Mouse (Mus musculus): ENCODE data around the gene Fam47e.

Gene Fam47e

GRCm38 (mm10) chr5:92596865-92597264, 42.0 kb downstream of the Fam47e start:
- in situ Hi-C loops (cut with MboI; ENCODE audit: unreplicated experiment in 2 of 2) = no loop called here

DNA sequence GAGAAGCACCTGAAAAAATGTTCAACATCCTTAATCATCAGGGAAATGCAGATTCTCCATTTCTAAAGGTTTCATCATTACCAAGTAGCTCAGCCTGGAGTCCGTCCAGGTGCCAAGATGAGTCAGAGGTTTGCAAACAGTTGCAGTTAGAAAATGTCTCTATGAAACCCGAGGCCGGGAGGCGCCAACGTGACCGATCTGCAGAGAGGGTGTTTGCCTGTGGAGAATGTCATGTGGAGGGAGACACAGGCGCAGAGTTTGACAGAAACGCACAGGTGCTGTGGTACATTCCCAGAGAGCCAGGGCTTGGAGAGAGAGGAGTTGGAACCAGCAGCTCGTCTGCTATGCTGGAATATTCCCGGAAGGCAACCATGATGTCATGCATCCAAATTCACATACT, 44.2 kb downstream of the Fam47e start:
- in situ Hi-C loops (cut with MboI; ENCODE audit: unreplicated experiment in 2 of 2) = no loop called here

GRCm38 (mm10) chr5:92602691-92603690, 48.1 kb downstream of the Fam47e start, which contains the start of gene Stbd1:
Stbd1 (plus strand) TSS chr5:92603041.
- in situ Hi-C loops (cut with MboI; ENCODE audit: unreplicated experiment in 2 of 2) = no loop called here

GRCm38 (mm10) chr5:92604452-92605247, 49.8 kb downstream of the Fam47e start:
- in situ Hi-C loops (cut with MboI; ENCODE audit: unreplicated experiment in 2 of 2) = no loop called here

- in situ Hi-C loops (cut with MboI; ENCODE audit: unreplicated experiment in 2 of 2) = no loop called here
Measured at GRCm38 (mm10) chr5:92607492-92608229, 52.8 kb downstream of the Fam47e start.

- in situ Hi-C loops (cut with MboI; ENCODE audit: unreplicated experiment in 2 of 2) = no loop called here
Measured at GRCm38 (mm10) chr5:92612756-92613155, 57.9 kb downstream of the Fam47e start.

DNA sequence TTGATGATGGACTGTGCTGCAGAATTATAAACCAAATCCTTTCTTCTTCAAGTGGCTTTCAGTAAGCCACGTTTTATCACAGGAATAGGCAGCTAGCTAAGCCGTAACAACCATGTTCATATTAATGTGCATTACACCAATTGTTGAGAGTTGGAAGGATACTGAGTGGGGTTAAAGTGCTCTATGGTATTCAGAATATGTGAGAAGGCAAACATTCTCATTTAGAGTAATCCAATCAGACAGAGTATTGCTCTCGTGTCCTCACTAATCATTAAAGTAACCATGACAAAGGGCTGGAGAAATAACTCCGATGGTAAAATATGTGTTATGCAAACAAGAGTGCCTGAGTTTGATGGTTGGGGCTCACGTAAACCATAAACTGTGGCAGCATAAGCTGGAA, 67.0 kb downstream of the Fam47e start:
- in situ Hi-C loops (cut with MboI; ENCODE audit: unreplicated experiment in 2 of 2) = no loop called here

DNA sequence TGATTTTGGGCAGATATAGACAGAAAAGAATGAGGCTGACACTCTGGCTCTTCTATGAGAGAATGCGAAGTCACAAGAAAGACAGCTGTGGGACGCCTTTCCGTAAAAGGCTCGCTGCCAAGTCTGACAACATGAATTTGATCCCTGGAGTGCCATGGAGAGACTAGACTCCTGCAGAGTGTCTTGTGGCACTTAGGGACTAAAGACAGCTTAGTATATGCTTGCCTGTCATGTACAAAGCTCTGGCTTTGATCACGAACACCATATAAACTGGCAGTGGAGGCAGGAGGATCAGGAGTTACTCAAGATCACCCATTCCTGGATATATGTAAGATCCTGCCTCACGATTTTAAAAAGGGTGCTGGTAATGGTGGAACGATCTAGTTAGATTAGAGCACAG, 73.0 kb downstream of the Fam47e start:
- in situ Hi-C loops (cut with MboI; ENCODE audit: unreplicated experiment in 2 of 2) = no loop called here

DNA sequence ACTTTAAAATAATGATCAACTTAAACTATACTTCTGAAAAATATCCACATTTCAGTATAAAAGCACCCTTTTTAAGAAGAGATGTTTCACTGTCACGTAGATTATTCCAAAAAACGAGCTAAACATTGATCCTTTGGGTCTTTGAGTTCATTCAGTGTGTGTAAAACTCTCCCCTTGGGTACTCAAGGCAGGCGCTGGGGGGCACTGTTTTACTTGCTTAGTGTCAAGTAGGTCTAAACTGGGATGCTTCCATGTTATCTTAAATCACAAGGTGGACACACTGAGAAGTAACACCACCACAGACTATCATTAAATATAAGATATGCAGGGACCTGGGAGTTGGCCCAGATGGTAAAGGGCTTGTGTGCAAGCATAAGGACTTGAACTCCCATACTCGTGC, 78.7 kb downstream of the Fam47e start:
- in situ Hi-C loops (cut with MboI; ENCODE audit: unreplicated experiment in 2 of 2) = no loop called here

DNA sequence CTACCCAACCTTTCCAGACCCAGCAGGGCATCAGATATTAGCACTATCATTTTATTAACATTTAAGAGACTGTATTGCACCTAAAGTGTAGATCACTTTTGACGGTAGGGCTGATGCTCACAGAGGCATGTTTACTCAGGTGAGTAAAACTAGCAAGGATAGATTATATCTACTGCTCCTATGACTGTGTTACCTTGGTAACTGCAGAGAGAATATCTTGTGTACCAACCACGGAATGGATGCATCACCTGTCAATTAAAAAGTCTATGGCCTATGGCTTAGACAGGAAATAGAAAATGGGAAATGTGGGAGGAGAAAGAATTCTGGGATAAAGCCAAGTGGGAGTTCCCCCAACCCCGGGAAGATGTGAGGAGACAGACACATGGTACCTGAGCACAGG, 80.0 kb downstream of the Fam47e start:
- in situ Hi-C loops (cut with MboI; ENCODE audit: unreplicated experiment in 2 of 2) = no loop called here

DNA sequence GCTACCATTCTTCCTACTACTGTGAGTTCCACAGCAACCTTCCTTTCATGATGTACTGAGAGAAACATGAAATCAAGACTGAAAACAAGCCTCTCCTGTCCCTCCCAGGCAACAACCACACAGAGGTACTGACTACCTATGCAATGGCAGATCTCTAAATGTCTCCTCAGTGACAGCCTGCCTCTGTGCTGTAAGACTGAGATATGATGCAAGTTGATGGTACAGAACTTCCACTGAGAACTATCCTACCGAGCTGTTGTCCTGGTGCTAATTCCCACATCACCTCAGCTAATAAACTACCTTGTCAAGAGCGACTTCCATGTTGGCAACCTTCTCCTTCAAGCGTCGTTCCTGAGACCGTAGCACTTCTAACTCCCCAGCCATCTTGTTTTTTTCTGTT, 81.0 kb downstream of the Fam47e start:
- in situ Hi-C loops (cut with MboI; ENCODE audit: unreplicated experiment in 2 of 2) = no loop called here

GRCm38 (mm10) chr5:92640861-92641260, 86.0 kb downstream of the Fam47e start:
- in situ Hi-C loops (cut with MboI; ENCODE audit: unreplicated experiment in 2 of 2) = no loop called here
